Mouse (Mus musculus): ENCODE measurements around the gene Rps6kb2. TPM values are rescaled to one million over a fixed set of nuclear protein-coding genes. Genes with fewer than 3 reads are reported as not detected.

The Rps6kb2 gene
- 10 to 100 TPM; 47.4 to 56.4 TPM for total RNA-seq (2023)

DNA sequence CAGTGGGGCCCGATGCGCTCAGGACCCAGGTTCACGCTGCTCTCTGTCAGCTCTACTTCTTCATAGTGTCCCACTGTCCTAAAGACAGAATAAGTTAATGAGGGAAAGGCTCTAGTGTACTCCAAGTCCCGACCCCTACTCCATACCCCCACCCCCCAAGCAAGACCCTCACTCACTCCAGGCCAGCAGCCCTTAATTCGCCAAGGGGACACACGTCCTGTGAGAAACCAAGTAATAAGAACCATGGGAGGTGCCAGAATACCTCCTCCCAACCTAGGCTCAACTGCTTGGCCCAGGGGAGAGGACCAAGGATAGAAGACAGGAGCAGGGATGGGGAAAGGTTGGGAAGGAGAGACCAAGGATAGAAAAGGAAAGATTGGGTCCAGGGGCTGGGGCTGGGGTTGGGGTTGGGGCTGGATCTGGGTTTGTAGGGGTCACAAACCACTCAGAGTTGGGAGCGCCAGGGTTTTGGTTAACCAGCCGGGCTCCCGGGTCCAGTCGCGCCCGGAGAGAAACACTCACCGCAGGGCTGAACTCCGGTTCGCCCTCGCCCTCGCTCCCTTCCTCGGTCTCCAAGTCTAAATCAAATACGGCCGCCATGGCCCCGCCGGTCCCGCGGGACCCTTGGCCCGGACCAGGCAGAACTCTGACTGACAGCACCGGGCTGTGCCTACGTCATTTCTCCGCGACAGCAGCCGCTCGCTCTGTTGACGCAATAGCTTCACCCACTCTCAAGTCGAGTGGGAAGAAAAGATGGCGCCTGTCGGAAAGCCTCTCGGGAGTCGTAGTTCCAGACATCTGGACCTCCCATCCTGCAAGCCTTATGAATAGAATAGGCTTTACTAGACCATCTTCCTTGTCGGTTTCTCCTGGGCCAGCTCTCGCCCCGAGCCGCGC is at the start of gene Rps6kb2:
TSS of gene Rps6kb2 (minus strand) at position 709 of the 897 bp plus-strand sequence.

GRCm38 (mm10) chr19:4201291-4201909 is 38.2 kb upstream of the Rps6kb2 start, which contains the start of gene Rad9a:
Gene Rad9a, minus strand, starts transcription at chr19:4201662.

DNA sequence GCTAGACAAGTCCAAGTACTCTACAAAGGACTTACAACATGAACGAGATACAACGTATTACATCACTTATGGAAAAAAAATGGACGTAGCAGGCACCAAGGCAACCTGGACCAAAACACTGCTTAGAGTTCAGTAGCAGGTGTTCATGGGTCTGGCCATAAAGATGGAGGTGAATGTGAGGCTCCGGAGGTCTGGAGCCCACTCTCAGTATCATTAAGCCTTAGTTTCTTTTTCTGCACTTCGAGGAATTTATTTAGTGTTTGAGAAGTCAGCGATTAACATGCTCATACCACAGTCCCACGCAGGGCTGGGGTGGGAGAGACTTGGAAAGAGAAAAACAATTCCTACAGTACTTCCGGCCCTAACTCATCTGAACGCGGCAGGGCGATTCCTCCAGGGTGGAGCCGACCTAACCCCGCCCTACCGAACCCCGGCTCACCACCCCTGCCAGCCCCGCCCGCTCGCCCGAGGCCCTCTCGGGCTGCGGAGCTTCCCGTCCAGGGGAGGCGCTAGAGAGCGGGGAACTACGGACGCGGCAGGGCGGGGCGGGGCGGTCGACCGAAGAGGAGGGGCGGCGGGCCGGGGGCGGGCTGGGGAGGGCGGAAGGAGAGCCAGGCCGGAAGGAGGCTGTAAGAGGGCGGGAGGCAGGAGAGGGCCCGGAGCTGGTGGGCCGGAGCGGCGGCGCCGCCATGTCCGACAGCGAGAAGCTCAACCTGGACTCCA is 28.5 kb upstream of the Rps6kb2 start, which contains the start of gene Ppp1ca:
TSS of gene Ppp1ca (plus strand) at position 538 of the 723 bp plus-strand sequence.

DNA sequence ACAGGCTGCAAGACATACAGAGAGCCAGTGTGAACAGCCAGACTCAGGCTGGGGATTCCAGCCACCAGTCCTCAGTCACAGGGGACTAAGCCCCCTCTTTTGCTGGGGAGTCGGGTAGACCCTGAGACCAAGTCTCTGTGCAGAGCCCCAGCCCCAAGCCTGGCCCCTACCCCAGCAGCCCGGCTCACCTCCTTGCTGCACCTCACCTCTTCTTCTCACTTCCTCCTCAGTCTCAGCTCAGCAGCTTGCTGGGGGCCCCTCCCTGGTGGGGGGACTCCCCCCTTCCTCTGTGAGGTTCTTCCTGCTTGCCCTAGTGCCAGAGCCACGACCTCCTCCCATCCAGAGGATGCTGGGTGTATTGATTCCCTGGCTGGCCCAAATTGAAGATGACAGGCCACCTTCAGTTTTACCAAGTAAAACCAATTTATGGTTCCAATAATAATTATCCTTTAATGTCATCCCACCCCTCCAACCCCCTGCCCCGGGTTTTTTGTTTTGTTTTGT is 27.7 kb upstream of the Rps6kb2 start, which contains the start of gene Tbc1d10c:
TSS of gene Tbc1d10c (minus strand) at position 454 of the 504 bp plus-strand sequence.

GRCm38 (mm10) chr19:4175368-4175947 is 12.3 kb upstream of the Rps6kb2 start, which contains the start of gene Carns1:
Gene Carns1, minus strand, starts transcription at chr19:4175479.

GRCm38 (mm10) chr19:4153232-4153654 is 9.9 kb downstream of the Rps6kb2 start, which contains the start of gene Ptprcap:
Gene Ptprcap, plus strand, starts transcription at chr19:4153604.

DNA sequence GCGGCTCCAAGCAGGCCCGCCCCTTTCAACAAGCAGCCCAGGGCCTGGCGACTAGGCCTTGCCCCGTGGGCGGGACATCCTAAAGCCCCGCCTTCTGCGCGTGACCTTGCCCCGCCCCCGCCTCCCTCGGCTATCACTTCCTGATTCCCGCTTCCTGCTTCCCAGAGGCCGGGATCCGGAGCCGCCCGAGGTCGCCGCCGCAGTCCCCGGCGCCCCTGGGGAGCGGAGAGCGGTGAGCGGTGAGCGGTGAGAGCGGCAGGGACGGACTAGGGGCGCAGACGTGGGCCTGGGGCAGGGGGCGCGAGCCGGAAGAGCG is 14.7 kb downstream of the Rps6kb2 start, which contains the start of gene Coro1b:
TSS of gene Coro1b (plus strand) at position 129 of the 316 bp plus-strand sequence.

GRCm38 (mm10) chr19:4143759-4144268 is 19.3 kb downstream of the Rps6kb2 start, which contains the start of gene Cabp4:
Gene Cabp4, minus strand, starts transcription at chr19:4144033.

DNA sequence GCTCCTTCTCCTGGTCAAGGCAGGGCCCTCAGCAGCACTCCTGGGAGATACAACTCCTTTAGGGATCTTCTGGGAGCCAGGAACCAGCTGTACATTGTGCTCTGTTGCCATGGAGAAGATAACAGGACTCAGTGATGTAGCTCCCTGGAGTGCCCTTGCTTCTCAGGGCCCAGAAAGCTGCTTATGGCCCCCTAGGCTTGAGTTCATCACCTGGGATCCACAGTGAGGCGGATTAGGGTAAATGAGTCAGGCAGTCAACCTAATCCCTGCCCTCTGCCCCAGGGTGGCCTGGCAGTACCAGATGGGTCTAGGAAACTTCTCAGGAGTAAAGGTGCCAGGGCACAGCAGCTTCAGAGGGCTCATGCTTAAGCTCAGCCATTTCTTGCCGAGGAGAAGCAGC is 23.7 kb downstream of the Rps6kb2 start, which contains the start of gene Gpr152:
TSS of gene Gpr152 (plus strand) at position 342 of the 400 bp plus-strand sequence.

GRCm38 (mm10) chr19:4125741-4126696 is 37.1 kb downstream of the Rps6kb2 start, which contains the start of gene Aip:
Gene Aip, minus strand, starts transcription at chr19:4125858.

Other genes starting within 250 kb of the Rps6kb2 start
- 1 to 10 TPM; 7.3 to 8.9 TPM for gene Aldh3b1, start 233.5 kb downstream of the Rps6kb2 start, total RNA-seq (2023)
- 100 to 1,000 TPM; 597 to 689 TPM for gene Unc93b1, start 228.2 kb downstream of the Rps6kb2 start, total RNA-seq (2023)
- gene Aldh3b3, start 204.7 kb downstream of the Rps6kb2 start, total RNA-seq (2023), result under 1 TPM in 1 of 2 experiments, not detected in 1; 0.20 TPM
- gene Aldh3b2, start 191.0 kb downstream of the Rps6kb2 start, total RNA-seq (2023), result under 1 TPM in 1 of 2 experiments, not detected in 1; 0.84 TPM
- gene Acy3, start 176.8 kb downstream of the Rps6kb2 start, total RNA-seq (2023), result not detected
- gene Tbx10, start 170.6 kb downstream of the Rps6kb2 start, total RNA-seq (2023), result not detected
- 10 to 100 TPM; 24.9 to 29.1 TPM for gene Nudt8, start 162.8 kb downstream of the Rps6kb2 start, total RNA-seq (2023)
- 1 to 10 TPM; 5.3 to 6.7 TPM for gene Gm49405, start 162.7 kb downstream of the Rps6kb2 start, total RNA-seq (2023)
- 10 to 100 TPM; 11.0 to 13.3 TPM for gene Doc2g, start 160.0 kb downstream of the Rps6kb2 start, total RNA-seq (2023)
- 10 to 100 TPM; 80.9 to 93.3 TPM for gene Ndufv1, start 150.5 kb downstream of the Rps6kb2 start, total RNA-seq (2023)
- 100 to 1,000 TPM; 131 to 150 TPM for gene Gstp1, start 125.4 kb downstream of the Rps6kb2 start, total RNA-seq (2023)
- 10 to 100 TPM; 11.4 to 26.4 TPM for gene Gstp2, start 117.3 kb downstream of the Rps6kb2 start, total RNA-seq (2023)
- gene Gstp3, start 103.8 kb downstream of the Rps6kb2 start, total RNA-seq (2023), result not detected
- gene Cabp2, start 81.8 kb downstream of the Rps6kb2 start, total RNA-seq (2023), result not detected
- 100 to 1,000 TPM; 114 to 121 TPM for gene Cdk2ap2, start 66.2 kb downstream of the Rps6kb2 start, total RNA-seq (2023)
- gene Pitpnm1, start 63.4 kb downstream of the Rps6kb2 start, total RNA-seq (2023), result 100 to 1,000 TPM; 227 to 233 TPM
- gene Aip, start 37.5 kb downstream of the Rps6kb2 start, total RNA-seq (2023), result 100 to 1,000 TPM; 101 to 110 TPM
- 1 to 10 TPM in 1 of 2 experiments, under 1 TPM in 1; 0.93 to 1.0 TPM for gene Gpr152, start 23.6 kb downstream of the Rps6kb2 start, total RNA-seq (2023)
- gene Cabp4, start 19.3 kb downstream of the Rps6kb2 start, total RNA-seq (2023), result 1 to 10 TPM; 1.6 to 2.2 TPM
- gene Coro1b, start 14.7 kb downstream of the Rps6kb2 start, total RNA-seq (2023), result 100 to 1,000 TPM; 148 to 156 TPM
- gene Ptprcap, start 9.8 kb downstream of the Rps6kb2 start, total RNA-seq (2023), result 100 to 1,000 TPM; 391 to 415 TPM
- gene Carns1, start 12.1 kb upstream of the Rps6kb2 start, total RNA-seq (2023), result 100 to 1,000 TPM in 1 of 2 experiments, 10 to 100 TPM in 1; 89.2 to 117 TPM
- gene Tbc1d10c, start 27.9 kb upstream of the Rps6kb2 start, total RNA-seq (2023), result 100 to 1,000 TPM; 315 to 328 TPM
- gene Ppp1ca, start 28.7 kb upstream of the Rps6kb2 start, total RNA-seq (2023), result 100 to 1,000 TPM; 431 to 450 TPM
- gene Rad9a, start 38.3 kb upstream of the Rps6kb2 start, total RNA-seq (2023), result 10 to 100 TPM; 65.9 to 73.4 TPM
- gene Clcf1, start 50.9 kb upstream of the Rps6kb2 start, total RNA-seq (2023), result 100 to 1,000 TPM; 161 to 176 TPM
- not detected for gene AC109138.7, start 51.0 kb upstream of the Rps6kb2 start, total RNA-seq (2023)
- gene Pold4, start 68.5 kb upstream of the Rps6kb2 start, total RNA-seq (2023), result 100 to 1,000 TPM; 198 to 208 TPM
- gene Ssh3, start 105.8 kb upstream of the Rps6kb2 start, total RNA-seq (2023), result 10 to 100 TPM; 32.2 to 32.4 TPM
- 10 to 100 TPM; 28.2 to 32.6 TPM for gene Ankrd13d, start 119.8 kb upstream of the Rps6kb2 start, total RNA-seq (2023)
- gene Grk2, start 142.9 kb upstream of the Rps6kb2 start, total RNA-seq (2023), result 100 to 1,000 TPM; 584 to 625 TPM
- 100 to 1,000 TPM; 257 to 283 TPM for gene Kdm2a, start 234.9 kb upstream of the Rps6kb2 start, total RNA-seq (2023)